Mouse (Mus musculus) CH12.LX (cell line): Measurements from ENCODE around the gene Ankrd28.
A peak's percentile ranks its signal among the peaks of the same experiment; 100 is the strongest.

Source experiments
- CTCF ChIP-seq, 2 experiments: IDR thresholded peaks in 1 of 2; conservative IDR thresholded peaks in 1 of 2; 2 replicates each; pipeline ENCODE4 v1.5.1; 2011 to 2012; ENCODE audit warnings: low read depth in 2 of 2, low read length in 2 of 2, improper control_type of control experiment in 1 of 2, inconsistent platforms in 1 of 2, mild to moderate bottlenecking in 1 of 2, moderate library complexity in 1 of 2
- ELF1 ChIP-seq: IDR thresholded peaks from 2 replicates; pipeline ENCODE4 v1.6.1; 2014; ENCODE audit warnings: low read depth, mild to moderate bottlenecking, inconsistent platforms, low read length, improper control_type of control experiment
- EP300 ChIP-seq: IDR thresholded peaks from 2 replicates; pipeline ENCODE4 v1.6.1; 2011; ENCODE audit warnings: low read length, improper control_type of control experiment
- ETS1 ChIP-seq: conservative IDR thresholded peaks from 2 replicates; pipeline ENCODE4 v1.6.1; 2012; ENCODE audit warnings: low read depth, mild to moderate bottlenecking, inconsistent platforms, low read length, improper control_type of control experiment, moderate library complexity
- POLR2A ChIP-seq: IDR thresholded peaks from 2 replicates; pipeline ENCODE4 v1.6.1; 2011; ENCODE audit warnings: low read depth, mild to moderate bottlenecking, improper control_type of control experiment, low read length
- POLR2AphosphoS2 ChIP-seq: IDR thresholded peaks from 2 replicates; pipeline ENCODE4 v1.6.1; 2011; ENCODE audit warnings: low read depth, low read length, improper control_type of control experiment
- TCF12 ChIP-seq: IDR thresholded peaks from 2 replicates; pipeline ENCODE4 v1.6.1; 2014; ENCODE audit warnings: low read depth, mild to moderate bottlenecking, inconsistent platforms, low read length, improper control_type of control experiment
- USF1 ChIP-seq: IDR thresholded peaks from 2 replicates; pipeline ENCODE4 v1.6.1; 2014; ENCODE audit warnings: low read depth, mild to moderate bottlenecking, inconsistent platforms, low read length, improper control_type of control experiment
- USF2 ChIP-seq: conservative IDR thresholded peaks from 2 replicates; pipeline ENCODE4 v1.6.1; 2011; ENCODE audit warnings: low read depth, low read length, improper control_type of control experiment

DNA sequence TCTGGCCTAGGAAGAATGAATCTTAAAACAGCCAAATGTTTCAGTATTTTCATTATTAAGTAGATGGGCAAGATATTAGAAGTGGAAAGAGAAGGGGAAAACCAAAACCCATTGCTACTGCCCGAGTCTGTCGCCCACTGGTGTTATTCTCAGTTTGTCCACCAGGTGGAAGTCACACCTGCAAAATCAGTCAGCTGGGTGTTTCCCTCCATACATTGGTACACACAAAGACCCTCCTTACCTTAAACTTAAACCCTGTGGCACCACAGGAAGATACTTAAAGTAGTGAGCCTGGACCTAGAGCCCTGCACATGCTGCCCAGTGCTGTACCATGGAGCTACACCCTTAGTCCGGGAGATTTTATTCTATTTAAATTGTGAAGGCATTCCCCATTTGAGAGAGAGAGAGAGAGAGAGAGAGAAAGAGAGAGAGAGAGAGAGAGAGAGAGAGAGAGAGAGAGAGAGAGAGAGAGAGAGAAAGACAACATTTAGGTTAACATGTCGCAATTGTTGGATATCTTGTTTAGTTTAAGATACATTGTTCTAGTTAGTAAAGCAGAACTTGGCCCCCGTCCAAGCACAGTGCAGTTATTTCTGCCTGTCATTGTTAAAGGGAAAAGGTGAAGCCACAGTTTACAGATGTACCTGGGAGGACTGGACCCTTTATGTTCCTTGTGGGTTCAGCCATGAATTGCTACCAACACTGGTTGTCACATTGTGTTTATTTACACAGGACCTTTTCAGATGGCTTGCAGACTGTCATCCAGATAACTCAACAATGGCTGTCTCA is 173.4 kb downstream of the Ankrd28 start:
- TF ChIP-seq POLR2A (no peak), CTCF (conservative IDR thresholded peaks at IDR 0.05 in 1 of 2, IDR thresholded peaks at IDR 0.05 in 1 of 2; ENCODE audit: low read depth in 2 of 2, low read length in 2 of 2) (peak; percentile 93 to 95), TCF12 (no peak), ELF1 (no peak), ETS1 (no peak), USF2 (no peak), POLR2AphosphoS2 (no peak), USF1 (no peak), EP300 (no peak)
